Mouse (Mus musculus) heart, postnatal 0 days (tissue): ENCODE results near the gene Slc35b2.

Experiments used
- CTCF ChIP-seq: IDR thresholded peaks from 2 replicates; pipeline ENCODE4 v1.5.1; 2016; ENCODE audit warnings: antibody characterized with exemption, control low read depth, low read depth
- EP300 ChIP-seq: IDR thresholded peaks from 2 replicates; pipeline ENCODE4 v1.6.1; 2016; ENCODE audit warnings: antibody characterized with exemption, low read depth

GRCm38 (mm10) chr17:45602984-45603383 lies 39.3 kb downstream of the Slc35b2 start:
- TF ChIP-seq CTCF: no peak
- TF ChIP-seq EP300: no peak
